Mouse (Mus musculus): Measurements from ENCODE around the gene Rab40c.

DNA sequence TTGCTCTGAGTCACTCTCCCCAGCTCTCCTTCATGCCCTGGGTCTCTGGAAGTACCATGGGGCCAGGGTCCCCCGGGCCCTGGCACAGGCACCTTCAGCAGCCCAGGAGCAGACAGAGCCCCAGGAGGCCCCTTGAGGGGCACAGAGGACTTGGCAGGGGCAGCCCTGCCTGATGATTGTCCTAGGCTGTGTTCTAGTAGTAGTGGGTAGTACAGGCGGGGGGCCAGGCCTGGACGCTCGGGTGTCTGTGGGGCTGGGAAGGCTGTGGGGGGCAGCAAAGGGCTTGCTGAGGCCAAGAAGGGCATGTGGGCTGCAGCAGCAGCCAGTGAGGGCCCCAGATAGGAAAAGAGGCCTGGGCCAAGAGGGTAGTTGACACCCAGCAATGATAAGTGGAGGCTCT is 28.0 kb upstream of the Rab40c start:
- TF ChIP-seq CTCF (IDR thresholded peaks at IDR 0.05; ENCODE audit: low read depth) (no peak), EP300 (IDR thresholded peaks at IDR 0.05; ENCODE audit: low read depth) (no peak)
